Mouse (Mus musculus): Measurements from ENCODE around the gene Orai1.

DNA sequence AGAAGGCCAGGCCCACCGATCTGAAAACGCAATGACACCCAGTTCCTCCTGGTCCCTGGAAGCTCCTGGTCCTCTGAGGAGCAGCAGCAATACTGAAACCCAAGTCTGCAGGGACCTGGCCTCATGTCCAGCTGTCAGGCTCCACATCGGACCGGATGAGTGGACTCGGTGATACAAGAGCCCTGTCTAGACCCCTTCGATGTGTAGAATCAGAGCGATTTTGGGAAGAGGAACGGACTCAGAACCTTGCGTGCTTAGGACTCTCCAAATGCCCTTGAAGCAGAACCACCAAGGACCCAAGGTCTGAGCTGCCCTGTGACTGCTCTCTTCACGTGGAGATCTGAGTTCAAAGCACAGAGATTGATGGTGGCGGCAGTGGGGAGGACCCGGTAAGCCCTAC lies 53.2 kb downstream of the Orai1 start, which contains the start of gene Tmem120b:
- TF ChIP-seq ZC3H11A (IDR thresholded peaks at IDR 0.05; ENCODE audit: borderline replicate concordance, low read depth, low read length): no peak
- no peak for TF ChIP-seq HCFC1 (IDR thresholded peaks at IDR 0.05; ENCODE audit: borderline replicate concordance, insufficient read depth, low read length)
- TF ChIP-seq MAFK (IDR thresholded peaks at IDR 0.05; ENCODE audit: insufficient read depth, low read depth, low read length): no peak

Measured in ES-E14 (cell line).